Mouse (Mus musculus) myocyte (in vitro differentiated cells): ENCODE measurements around the gene Sytl3.

ENCODE experiments used
- E2F4 ChIP-seq: IDR thresholded peaks from one replicate; pipeline ENCODE4 v1.6.1; 2011; ENCODE audit warnings: mild to moderate bottlenecking, control low read depth, moderate library complexity; ENCODE audit not compliant: insufficient read depth
- MYOG ChIP-seq, 3 experiments: IDR thresholded peaks; one replicate each; pipeline ENCODE4 v1.6.1; 2011; ENCODE audit warnings: control low read depth in 2 of 3, low read depth in 2 of 3, mild to moderate bottlenecking in 2 of 3; ENCODE audit not compliant: insufficient read length in 2 of 3, control insufficient read depth in 1 of 3, insufficient read depth in 1 of 3
- POLR2A ChIP-seq: IDR thresholded peaks from one replicate; pipeline ENCODE4 v1.6.1; 2011; ENCODE audit warnings: low read depth, mild to moderate bottlenecking, control low read depth, moderate library complexity; ENCODE audit not compliant: insufficient read length
- POLR2AphosphoS2 ChIP-seq: IDR thresholded peaks from one replicate; pipeline ENCODE4 v1.6.1; 2011; ENCODE audit warnings: low read depth, control low read depth; ENCODE audit not compliant: insufficient read length
- REST ChIP-seq: IDR thresholded peaks from one replicate; pipeline ENCODE4 v1.6.1; 2011; ENCODE audit warnings: mild to moderate bottlenecking, control low read depth, moderate library complexity; ENCODE audit not compliant: insufficient read depth, insufficient read length
- SRF ChIP-seq: IDR thresholded peaks from one replicate; pipeline ENCODE4 v1.6.1; 2011; ENCODE audit warnings: low read depth; ENCODE audit not compliant: control insufficient read depth, insufficient read length
- TCF12 ChIP-seq: IDR thresholded peaks from one replicate; pipeline ENCODE4 v1.6.1; 2011; ENCODE audit warnings: mild to moderate bottlenecking, control low read depth; ENCODE audit not compliant: poor library complexity, insufficient read depth, severe bottlenecking

DNA sequence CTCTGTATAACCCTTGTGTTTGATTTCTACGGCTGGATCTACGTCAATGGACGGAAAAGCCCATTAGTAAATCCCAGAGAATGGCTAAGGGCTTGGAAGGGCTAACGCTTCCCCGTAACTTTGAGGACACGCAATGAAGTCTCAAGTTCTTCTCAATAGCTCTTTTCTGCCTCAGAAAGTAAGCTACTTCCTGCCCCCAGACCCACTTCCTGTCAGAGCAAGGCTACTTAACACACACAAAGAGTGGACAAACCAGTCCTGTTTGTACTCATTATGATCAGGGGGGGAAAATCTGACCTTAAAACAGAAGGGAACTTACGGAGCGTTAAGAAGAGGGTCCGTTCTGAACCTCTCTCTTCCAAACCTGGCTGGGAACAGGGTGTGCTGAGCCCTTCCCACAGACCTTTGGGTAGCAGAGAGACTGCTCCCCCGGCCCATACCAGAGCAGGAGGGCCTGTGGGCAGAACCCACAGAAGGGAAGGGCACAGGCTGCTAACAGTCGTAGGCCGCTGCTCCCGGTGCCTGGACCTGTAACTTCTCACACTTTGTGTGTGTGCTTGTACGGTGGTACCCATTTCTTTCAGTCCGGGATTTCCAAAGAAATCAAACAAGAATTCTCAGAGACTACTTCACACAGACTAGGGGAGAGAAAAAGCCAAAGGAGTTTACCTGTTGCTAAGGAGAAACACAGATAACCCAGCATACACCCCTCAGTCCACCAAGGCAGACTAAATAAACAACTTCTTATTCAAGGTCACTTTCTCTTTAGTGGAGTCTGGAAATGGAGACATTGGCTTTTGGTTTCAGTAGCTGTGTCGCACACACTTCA, 113.0 kb downstream of the Sytl3 start:
- TF ChIP-seq POLR2A: no peak
- TF ChIP-seq TCF12: no peak
- TF ChIP-seq E2F4: no peak
- no peak for TF ChIP-seq SRF
- no peak for TF ChIP-seq MYOG (IDR thresholded peaks at IDR 0.05; ENCODE audit: control insufficient read depth in 1 of 3, insufficient read depth in 1 of 3, insufficient read length in 2 of 3, low read depth in 2 of 3)
- no peak for TF ChIP-seq POLR2AphosphoS2
- no peak for TF ChIP-seq REST
